Mouse (Mus musculus): ENCODE measurements around the gene Crabp1.

DNA sequence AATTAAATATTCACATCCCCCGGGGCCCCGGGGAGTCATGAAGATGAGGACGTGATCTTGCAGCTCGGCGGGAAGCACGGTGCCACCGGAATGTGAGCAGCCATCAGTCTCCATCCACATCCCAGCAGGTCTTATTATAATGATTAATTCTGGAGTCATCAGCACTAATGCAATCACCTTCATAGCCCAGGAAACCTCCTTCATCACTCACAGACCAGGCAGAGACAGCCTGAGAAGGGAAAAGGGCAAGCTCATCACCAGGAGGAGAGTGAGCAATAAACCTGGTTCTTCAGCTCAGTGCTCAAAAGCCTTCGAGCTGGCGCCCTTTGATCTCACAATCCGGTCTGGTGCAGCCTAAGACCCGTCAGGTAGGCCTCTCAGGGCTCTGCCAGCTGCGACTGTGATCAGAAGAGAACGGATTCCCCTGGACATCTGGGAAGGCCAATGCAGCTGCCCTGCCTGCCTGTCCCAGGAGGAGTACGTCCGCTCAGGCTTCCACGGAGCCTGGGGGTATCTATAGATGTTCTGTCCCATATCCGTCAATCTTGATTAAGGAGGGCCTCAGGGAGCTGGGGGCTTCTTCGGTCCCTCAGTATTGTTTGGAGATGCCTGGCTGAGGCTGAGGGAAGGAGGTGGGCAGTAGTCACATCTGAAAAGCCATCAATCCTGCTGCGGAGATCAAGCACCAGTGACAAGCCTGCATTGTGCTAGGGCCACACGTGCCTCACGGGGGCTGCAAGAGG, 12.2 kb upstream of the Crabp1 start:
- TF ChIP-seq CTCF (IDR thresholded peaks at IDR 0.05; ENCODE audit: borderline replicate concordance, extremely low read depth, insufficient read depth, insufficient read length) (no peak), POLR2A (IDR thresholded peaks at IDR 0.05; ENCODE audit: borderline replicate concordance, extremely low read depth, insufficient read depth, insufficient read length, poor library complexity, severe bottlenecking) (no peak)
